Mouse (Mus musculus) kidney, adult 2 months (tissue): ENCODE measurements around the gene Ttc36.

ENCODE experiments used
- CTCF ChIP-seq: fragments of 200-500 bp; conservative IDR thresholded peaks from 2 replicates; pipeline ENCODE4 v1.5.1; 2011; ENCODE audit warnings: low read depth, mild to moderate bottlenecking, control low read depth, low read length, moderate library complexity, mixed read lengths; ENCODE audit not compliant: insufficient read depth, insufficient read length
- POLR2A ChIP-seq: fragments of 200-500 bp; IDR thresholded peaks from one replicate; pipeline ENCODE4 v1.6.1; 2011; ENCODE audit warnings: low read depth, low read length, control low read depth

DNA sequence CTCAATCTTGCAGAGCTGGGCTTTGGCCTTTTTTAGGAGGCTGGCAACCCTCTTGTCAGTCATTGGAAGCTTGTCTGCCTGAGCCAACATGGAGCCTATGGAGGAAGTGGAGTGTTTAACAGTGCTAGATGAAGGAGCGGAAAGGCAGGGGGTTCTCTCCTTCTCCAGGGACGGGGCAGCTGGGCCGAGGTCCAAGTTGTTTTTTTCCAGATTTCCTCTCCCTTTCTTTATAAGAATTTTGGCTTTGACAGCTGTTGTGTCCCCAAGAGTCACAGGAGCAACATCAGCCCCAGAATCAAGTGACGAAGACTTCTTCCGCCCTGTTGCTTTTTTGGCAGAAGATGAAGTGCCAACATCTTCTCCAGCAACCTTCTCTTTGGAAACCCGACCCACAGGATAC, 44.6 kb upstream of the Ttc36 start:
- TF ChIP-seq CTCF (no peak), POLR2A (no peak)
